Mouse (Mus musculus) hindbrain, embryonic 16.5 days (tissue): ENCODE results near the gene Vim. TPM values are rescaled to one million over a fixed set of nuclear protein-coding genes. Genes with fewer than 3 reads are reported as not detected.

Source experiments
- ATAC-seq: fragments of 200-750 bp; cut with Nextera tagmentation; 2 replicates; pipeline ENCODE4 v1.8.0; 2017; ENCODE audit warnings: moderate TSS enrichment, moderate library complexity
- H3K27ac ChIP-seq: fragments of 300-500 bp; sonication (generic); 2 replicates; pipeline ENCODE4 v1.5.1; 2014; ENCODE audit warnings: low read depth, mild to moderate bottlenecking, control low read depth, low read length, moderate library complexity
- H3K27me3 ChIP-seq: fragments of 300-500 bp; sonication (generic); replicated peaks from 2 replicates; pipeline ENCODE4 v1.6.1; 2014; ENCODE audit warnings: low read length; ENCODE audit not compliant: control insufficient read depth, insufficient read depth
- H3K36me3 ChIP-seq: fragments of 300-500 bp; sonication (generic); 2 replicates; pipeline ENCODE4 v1.6.1; 2014; ENCODE audit warnings: mild to moderate bottlenecking, low read length, moderate library complexity, mixed read lengths; ENCODE audit not compliant: control insufficient read depth, insufficient read depth
- H3K4me1 ChIP-seq: fragments of 300-500 bp; sonication (generic); 2 replicates; pipeline ENCODE4 v1.6.1; 2014; ENCODE audit warnings: low read depth, low read length; ENCODE audit not compliant: control insufficient read depth, insufficient read depth
- H3K4me2 ChIP-seq: fragments of 300-500 bp; sonication (generic); 2 replicates; pipeline ENCODE4 v1.6.1; 2014; ENCODE audit warnings: mild to moderate bottlenecking, low read length, control low read depth, moderate library complexity
- H3K4me3 ChIP-seq: fragments of 300-500 bp; sonication (generic); 2 replicates; pipeline ENCODE4 v1.5.1; 2014; ENCODE audit warnings: mild to moderate bottlenecking, low read length, control low read depth, moderate library complexity
- H3K9ac ChIP-seq: fragments of 300-500 bp; sonication (generic); 2 replicates; pipeline ENCODE4 v1.6.1; 2014; ENCODE audit warnings: low read depth, mild to moderate bottlenecking, control low read depth, low read length, moderate library complexity
- H3K9me3 ChIP-seq: fragments of 300-500 bp; sonication (generic); 2 replicates; pipeline ENCODE4 v1.6.1; 2014; ENCODE audit warnings: mild to moderate bottlenecking, low read length, moderate library complexity; ENCODE audit not compliant: control insufficient read depth
- WGBS: fragments of 180-500 bp; shearing (Covaris S2); extraction: QIAGEN DNeasy Blood & Tissue Kit; methylation state at CpG from one replicate; pipeline ENCODE4 v1.1.7; 2014; 5-methylcytosine and 5-hydroxymethylcytosine counted together
- polyA plus RNA-seq: library from polyadenylated mRNA; unstranded; fragments of >200 nt; fragmentation: Nextera tagmentation; extraction: Ambion mirVana; gene quantifications from 2 replicates; pipeline ENCODE4 v1.2.1, GENCODE M21; 2015

The Vim gene
- polyA plus RNA-seq, 1 experiment from 2014 or later: 374 TPM

GRCm38 (mm10) chr2:13558607-13559262 is 15.0 kb upstream of the Vim start:
- Histone ChIP-seq H3K27ac (no peak overlapping the region), H3K27me3 (no peaks in the 10 kb centered on the region), H3K9me3 (no peaks in the 10 kb centered on the region), H3K9ac (no peak overlapping the region), H3K4me2 (no peak overlapping the region), H3K4me3 (no peak overlapping the region), H3K4me1 (no peaks in the 10 kb centered on the region), H3K36me3 (no peaks in the 10 kb centered on the region)
- no peak for ATAC-seq
- WGBS: 42% methylated on average over 5 of the region's 5 CpGs

DNA sequence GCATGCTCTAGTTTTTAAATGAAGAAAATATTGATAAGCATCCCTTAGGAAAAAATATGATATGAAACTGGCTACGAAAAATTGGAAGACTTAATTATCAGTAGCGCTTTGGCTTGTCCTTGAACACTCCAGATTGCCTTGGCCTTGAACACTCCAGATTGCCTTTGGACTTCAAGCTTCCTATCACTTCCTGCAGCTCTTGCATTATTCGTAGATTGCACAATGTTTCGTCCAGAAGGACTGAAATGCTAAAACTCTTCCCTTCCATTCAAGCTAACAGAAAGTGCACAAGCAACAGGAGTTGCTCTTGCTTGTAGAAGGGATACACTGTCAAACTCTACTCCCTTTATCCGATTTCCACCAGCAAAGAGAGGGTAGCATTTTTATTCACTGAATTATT is 14.4 kb upstream of the Vim start:
- Histone ChIP-seq H3K27me3 (no peaks in the 10 kb centered on the region), H3K4me2 (no peak overlapping the region), H3K4me3 (no peak overlapping the region), H3K4me1 (no peaks in the 10 kb centered on the region), H3K36me3 (no peaks in the 10 kb centered on the region), H3K27ac (no peak overlapping the region), H3K9me3 (no peaks in the 10 kb centered on the region), H3K9ac (no peak overlapping the region)
- no peak for ATAC-seq
- WGBS: 83% methylated on average over 5 of the region's 5 CpGs

DNA sequence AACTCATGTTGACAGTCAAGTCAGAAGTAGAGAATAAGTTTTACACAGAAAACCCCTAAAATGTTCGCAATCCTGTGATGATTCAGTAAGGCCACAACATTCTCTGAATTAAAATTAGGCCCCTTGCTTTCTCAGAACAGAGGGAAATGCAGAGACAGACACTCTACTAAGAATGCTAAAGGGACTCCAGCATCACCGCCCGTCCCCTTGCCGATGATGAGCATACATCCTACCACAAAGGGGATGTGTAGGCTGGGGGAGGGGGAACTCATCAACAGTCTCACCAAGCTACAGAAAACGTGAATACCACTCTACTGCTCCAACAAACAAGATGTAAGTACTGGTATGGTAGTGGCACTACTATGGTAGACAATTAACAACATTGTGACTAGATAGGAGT is 14.0 kb upstream of the Vim start:
- 80% methylated on average over 5 of the region's 5 CpGs for WGBS
- H3K4me1 ChIP-seq: no peaks in the 10 kb centered on the region
- H3K27me3 ChIP-seq: no peaks in the 10 kb centered on the region
- H3K4me3 ChIP-seq: no peak overlapping the region
- H3K9me3 ChIP-seq: no peaks in the 10 kb centered on the region
- H3K4me2 ChIP-seq: no peak overlapping the region
- H3K27ac ChIP-seq: no peak overlapping the region
- no peak for ATAC-seq
- no peaks in the 10 kb centered on the region for H3K36me3 ChIP-seq
- H3K9ac ChIP-seq: no peak overlapping the region

GRCm38 (mm10) chr2:13560396-13560795 is 13.3 kb upstream of the Vim start:
- Histone ChIP-seq H3K4me1 (no peaks in the 10 kb centered on the region), H3K27me3 (no peaks in the 10 kb centered on the region), H3K4me3 (no peak overlapping the region), H3K4me2 (no peak overlapping the region), H3K9me3 (no peaks in the 10 kb centered on the region), H3K9ac (no peak overlapping the region), H3K27ac (no peak overlapping the region), H3K36me3 (no peaks in the 10 kb centered on the region)
- 92% methylated on average over 2 of the region's 2 CpGs for WGBS
- ATAC-seq: no peak

DNA sequence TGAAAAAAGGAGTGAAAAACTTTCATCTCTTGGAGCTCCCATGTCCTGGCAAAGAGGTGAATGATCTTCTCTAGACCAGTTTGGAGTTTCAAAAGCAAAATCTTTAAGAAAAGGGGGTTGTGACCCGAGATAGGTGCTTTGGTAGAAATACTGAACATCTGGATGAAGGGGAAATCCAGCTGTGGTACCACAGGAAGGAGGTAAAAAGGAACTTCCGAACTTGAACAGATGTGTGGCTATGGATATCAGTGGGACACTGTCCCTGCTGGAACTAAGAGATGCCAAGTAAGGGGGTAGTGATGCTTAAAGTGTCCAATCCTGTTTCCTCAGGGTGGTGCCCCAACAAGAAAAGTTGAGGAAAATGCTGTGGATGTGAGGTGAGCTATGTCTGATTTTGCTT is 3.6 kb upstream of the Vim start:
- peaks cover 11% of the 10 kb centered on the region for H3K4me1 ChIP-seq
- no peak overlapping the region for H3K27ac ChIP-seq
- 79% methylated on average over 2 of the region's 2 CpGs for WGBS
- no peaks in the 10 kb centered on the region for H3K27me3 ChIP-seq
- no peak overlapping the region for H3K9ac ChIP-seq
- H3K4me3 ChIP-seq: no peak overlapping the region
- no peak overlapping the region for H3K4me2 ChIP-seq
- no peaks in the 10 kb centered on the region for H3K9me3 ChIP-seq
- ATAC-seq: no peak
- no peaks in the 10 kb centered on the region for H3K36me3 ChIP-seq

DNA sequence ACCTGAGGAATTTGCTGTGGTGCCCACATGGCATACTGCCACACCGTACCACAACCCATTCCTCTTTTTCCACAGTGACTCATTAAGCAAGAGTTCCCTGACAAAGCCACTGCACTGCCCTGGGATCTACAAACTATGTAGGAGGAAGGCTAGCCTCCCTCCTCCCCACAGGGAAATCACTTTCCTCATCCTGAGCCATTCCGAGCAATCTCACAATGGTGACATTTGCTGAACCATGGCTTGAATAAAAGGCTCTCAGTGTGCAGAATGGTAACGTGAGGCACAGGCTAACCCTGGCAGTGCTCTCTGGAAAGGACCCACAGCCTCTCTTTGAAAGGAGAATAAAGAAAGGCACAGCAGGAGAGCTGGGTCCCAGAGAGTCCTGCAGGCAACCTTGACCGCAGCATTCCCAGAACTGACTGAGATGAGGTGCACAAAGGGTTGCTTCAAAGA is 1.6 kb upstream of the Vim start:
- H3K4me1 ChIP-seq: peaks cover 23% of the 10 kb centered on the region
- WGBS: 7% methylated on average over 4 of the region's 4 CpGs
- H3K4me2 ChIP-seq: peak overlapping the region; percentile 91
- no peak overlapping the region for H3K9ac ChIP-seq
- no peaks in the 10 kb centered on the region for H3K27me3 ChIP-seq
- ATAC-seq: no peak
- H3K36me3 ChIP-seq: no peaks in the 10 kb centered on the region
- H3K27ac ChIP-seq: peak overlapping the region; percentile 83
- no peaks in the 10 kb centered on the region for H3K9me3 ChIP-seq
- H3K4me3 ChIP-seq: no peak overlapping the region

GRCm38 (mm10) chr2:13572647-13573407 is 900 bp upstream of the Vim start:
- 0 out of 2 replicates have a peak, but pooled peaks have one; percentile 1 for ATAC-seq
- Histone ChIP-seq H3K9ac (peak overlapping the region; percentile 84; the same call in 1 of the 2 replicates), H3K36me3 (no peaks in the 10 kb centered on the region), H3K27me3 (no peaks in the 10 kb centered on the region), H3K4me3 (peak overlapping the region; percentile 85), H3K27ac (peak overlapping the region; percentile 83), H3K9me3 (no peaks in the 10 kb centered on the region), H3K4me2 (peak overlapping the region; percentile 91), H3K4me1 (peaks cover 23% of the 10 kb centered on the region)
- WGBS: 6% methylated on average over 12 of the region's 12 CpGs

DNA sequence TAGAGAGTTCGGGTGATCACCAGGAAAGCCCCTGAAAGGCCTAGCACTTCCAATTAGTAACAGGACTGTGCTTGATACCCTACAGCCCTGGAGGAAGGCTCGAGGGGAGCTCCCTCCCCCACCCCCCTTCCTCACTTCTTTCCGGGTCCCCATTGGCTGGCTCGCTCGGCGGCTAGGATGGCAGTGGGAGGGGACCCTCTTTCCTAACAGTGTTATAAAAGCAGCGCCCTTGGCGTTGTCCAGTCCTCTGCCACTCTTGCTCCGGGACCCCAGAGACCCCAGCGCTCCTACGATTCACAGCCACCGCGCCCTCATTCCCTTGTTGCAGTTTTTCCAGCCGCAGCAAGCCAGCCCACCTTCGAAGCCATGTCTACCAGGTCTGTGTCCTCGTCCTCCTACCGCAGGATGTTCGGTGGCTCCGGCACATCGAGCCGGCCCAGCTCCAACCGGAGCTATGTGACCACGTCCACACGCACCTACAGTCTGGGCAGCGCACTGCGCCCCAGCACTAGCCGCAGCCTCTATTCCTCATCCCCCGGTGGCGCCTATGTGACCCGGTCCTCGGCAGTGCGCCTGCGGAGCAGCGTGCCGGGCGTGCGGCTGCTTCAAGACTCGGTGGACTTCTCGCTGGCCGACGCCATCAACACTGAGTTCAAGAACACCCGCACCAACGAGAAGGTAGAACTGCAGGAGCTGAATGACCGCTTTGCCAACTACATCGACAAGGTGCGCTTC is 506 bp downstream of the Vim start:
- WGBS: under 1% methylated on average over 46 of the region's 46 CpGs
- no peaks in the 10 kb centered on the region for H3K9me3 ChIP-seq
- ATAC-seq: peak; percentile 93
- no peaks in the 10 kb centered on the region for H3K27me3 ChIP-seq
- H3K36me3 ChIP-seq: peaks cover 4% of the 10 kb centered on the region; the same call in 1 of the 2 replicates
- H3K9ac ChIP-seq: peak overlapping the region; percentile 84
- H3K4me2 ChIP-seq: peak overlapping the region; percentile 91
- H3K4me3 ChIP-seq: peak overlapping the region; percentile 85
- peak overlapping the region; percentile 83 for H3K27ac ChIP-seq
- H3K4me1 ChIP-seq: peaks cover 26% of the 10 kb centered on the region

GRCm38 (mm10) chr2:13574801-13575150 is 1.0 kb downstream of the Vim start:
- Histone ChIP-seq H3K9me3 (no peaks in the 10 kb centered on the region), H3K27me3 (no peaks in the 10 kb centered on the region), H3K36me3 (peaks cover 4% of the 10 kb centered on the region), H3K4me3 (peak overlapping the region; percentile 85), H3K27ac (peak overlapping the region; percentile 83), H3K4me1 (peaks cover 26% of the 10 kb centered on the region), H3K4me2 (peak overlapping the region; percentile 91), H3K9ac (peak overlapping the region; percentile 84)
- 0 out of 2 replicates have a peak, but pooled peaks have one; percentile 10 for ATAC-seq
- 0% methylated on average over 20 of the region's 21 CpGs for WGBS
